ENCODE assay signal across 25 mouse cellular contexts in the genomic region with DNA sequence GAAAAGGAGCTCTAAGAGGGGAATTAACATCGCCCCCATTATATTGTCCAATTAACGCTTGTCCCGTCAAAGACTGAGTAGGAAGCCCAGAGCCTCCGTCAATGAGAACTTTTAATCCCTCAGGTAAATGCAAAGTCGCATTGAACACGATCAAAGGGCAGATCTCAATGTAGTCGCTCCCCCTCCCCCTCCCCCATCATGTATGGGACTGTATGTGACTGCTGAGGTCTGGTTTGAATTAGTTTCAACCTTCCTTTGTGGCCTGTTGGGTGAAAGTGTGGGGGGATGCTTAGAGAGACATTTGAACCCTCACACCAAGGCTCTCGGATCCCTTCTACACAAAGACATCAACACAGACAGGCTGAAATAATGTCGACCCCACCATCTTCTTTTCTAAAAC.
DNase-seq lines count a peak whose midpoint lies in the region; ATAC-seq lines count a peak whose summit lies in the region.
"Had no signal": no experiment of that assay in that cellular context is flagged by ENCODE, and none has a peak within 500 bp of the region (broad histone marks: within the 10 kb centered on the region; RNA-seq: fewer than 3 reads in every experiment).

No protein-coding gene starts in this region.

- no peak for DNase-seq in midbrain, embryonic 11.5 days (ENCODE audit: low spot score, missing footprints)
- DNase-seq in midbrain, embryonic 14.5 days = no peak
- DNase-seq in embryo, embryonic 11 days = peak; percentile 72
- DNase-seq in adrenal gland, adult 8-10 months = no peak
- DNase-seq in cerebellum, adult 11-12 months = no peak
- DNase-seq: adrenal gland, adult 2 months; cerebellum, adult 9-10 months; gastrocnemius, postnatal 36 days; heart, adult 2 months; kidney, adult 2 months; layer of hippocampus, adult 9-11 months; left cerebral cortex, postnatal 4 days; liver, postnatal 0 days; thymus, adult 18-20 months; thymus, postnatal 36 days had no signal

- 0 out of 2 replicates have a peak, but pooled peaks have one; percentile 44 for ATAC-seq in midbrain, embryonic 11.5 days (ENCODE audit: low FRiP score)
- ATAC-seq in midbrain, embryonic 14.5 days (ENCODE audit: low FRiP score, low TSS enrichment) = no peak
- ATAC-seq in forebrain, embryonic 13.5 days = peak; percentile 53; the same call in 1 of the 2 replicates
- ATAC-seq in limb, embryonic 12.5 days (ENCODE audit: insufficient number of reproducible peaks, insufficient read depth, low FRiP score, low TSS enrichment, low read depth) = no peak
- ATAC-seq: liver, postnatal 0 days; lung, postnatal 0 days had no signal

- 12% methylated on average over 9 of the region's 9 CpGs for WGBS in midbrain, embryonic 11.5 days
- 9% methylated on average over 9 of the region's 9 CpGs for WGBS in midbrain, embryonic 14.5 days
- 3% methylated on average over 9 of the region's 9 CpGs for WGBS in forebrain, embryonic 13.5 days
- WGBS in limb, embryonic 12.5 days = 11% methylated on average over 9 of the region's 9 CpGs

- H3K9ac ChIP-seq in midbrain, embryonic 11.5 days (ENCODE audit: low read length) = no peak overlapping the region
- H3K9ac ChIP-seq in midbrain, embryonic 14.5 days (replicated peaks; ENCODE audit: low read length) = no peak overlapping the region
- no peak overlapping the region for H3K9ac ChIP-seq in forebrain, embryonic 13.5 days
- H3K9ac ChIP-seq in limb, embryonic 12.5 days (replicated peaks) = no peak overlapping the region
- H3K9ac ChIP-seq: embryonic facial prominence, embryonic 15.5 days; hindbrain, embryonic 14.5 days; liver, postnatal 0 days; neural tube, embryonic 15.5 days had no signal

- H3K4me3 ChIP-seq in midbrain, embryonic 11.5 days (ENCODE audit: low read depth, low read length) = no peak overlapping the region
- H3K4me3 ChIP-seq in midbrain, embryonic 14.5 days (replicated peaks; ENCODE audit: low read depth, low read length) = no peak overlapping the region
- H3K4me3 ChIP-seq in forebrain, embryonic 13.5 days = no peak overlapping the region
- H3K4me3 ChIP-seq in limb, embryonic 12.5 days (replicated peaks) = no peak overlapping the region
- H3K4me3 ChIP-seq: embryonic facial prominence, embryonic 15.5 days; heart, adult 2 months; left cerebral cortex, adult 2 months; neural tube, embryonic 15.5 days had no signal

- H3K27me3 ChIP-seq in midbrain, embryonic 11.5 days (ENCODE audit: control insufficient read depth, insufficient read depth, low read length) = no peaks in the 10 kb centered on the region
- H3K27me3 ChIP-seq in midbrain, embryonic 14.5 days (ENCODE audit: control insufficient read depth, insufficient read depth, low read length) = no peaks in the 10 kb centered on the region
- H3K27me3 ChIP-seq in forebrain, embryonic 13.5 days = no peaks in the 10 kb centered on the region
- H3K27me3 ChIP-seq in limb, embryonic 12.5 days = no peaks in the 10 kb centered on the region
- H3K27me3 ChIP-seq: embryonic facial prominence, embryonic 15.5 days; neural tube, embryonic 15.5 days had no signal

- H3K36me3 ChIP-seq in midbrain, embryonic 11.5 days (ENCODE audit: control insufficient read depth, insufficient read depth, low read length) = no peaks in the 10 kb centered on the region
- H3K36me3 ChIP-seq in midbrain, embryonic 14.5 days (ENCODE audit: control insufficient read depth, insufficient read depth, low read length) = no peaks in the 10 kb centered on the region
- no peaks in the 10 kb centered on the region for H3K36me3 ChIP-seq in forebrain, embryonic 13.5 days (ENCODE audit: poor library complexity, severe bottlenecking)
- no peaks in the 10 kb centered on the region for H3K36me3 ChIP-seq in limb, embryonic 12.5 days
- H3K36me3 ChIP-seq: embryonic facial prominence, embryonic 15.5 days; neural tube, embryonic 15.5 days had no signal

- no peak overlapping the region; the same call in 1 of the 2 replicates for H3K27ac ChIP-seq in midbrain, embryonic 11.5 days (ENCODE audit: low read depth, low read length)
- H3K27ac ChIP-seq in midbrain, embryonic 14.5 days (replicated peaks; ENCODE audit: low read depth, low read length) = no peak overlapping the region
- no peak overlapping the region for H3K27ac ChIP-seq in forebrain, embryonic 13.5 days
- H3K27ac ChIP-seq in limb, embryonic 12.5 days = no peak overlapping the region
- H3K27ac ChIP-seq: embryonic facial prominence, embryonic 15.5 days; heart, adult 2 months; hindbrain, embryonic 14.5 days; kidney, postnatal 0 days; left cerebral cortex, adult 2 months; macrophage; neural tube, embryonic 15.5 days had no signal

- H3K9me3 ChIP-seq in midbrain, embryonic 11.5 days (ENCODE audit: control insufficient read depth, low read length) = no peaks in the 10 kb centered on the region
- no peaks in the 10 kb centered on the region for H3K9me3 ChIP-seq in midbrain, embryonic 14.5 days (ENCODE audit: control insufficient read depth, low read length)
- H3K9me3 ChIP-seq in forebrain, embryonic 13.5 days (replicated peaks) = no peaks in the 10 kb centered on the region
- no peaks in the 10 kb centered on the region for H3K9me3 ChIP-seq in limb, embryonic 12.5 days
- H3K9me3 ChIP-seq: embryonic facial prominence, embryonic 15.5 days; neural tube, embryonic 15.5 days had no signal

- H3K4me2 ChIP-seq in midbrain, embryonic 11.5 days = no peak overlapping the region
- H3K4me2 ChIP-seq in midbrain, embryonic 14.5 days (ENCODE audit: low read length) = no peak overlapping the region
- H3K4me2 ChIP-seq in forebrain, embryonic 13.5 days = no peak overlapping the region
- H3K4me2 ChIP-seq in limb, embryonic 12.5 days = 0 out of 2 replicates have a peak overlapping the region, but pooled peaks have one; percentile 18
- H3K4me2 ChIP-seq: embryonic facial prominence, embryonic 15.5 days; hindbrain, embryonic 14.5 days; liver, embryonic 11.5 days; neural tube, embryonic 15.5 days had no signal

- peaks cover 5% of the 10 kb centered on the region for H3K4me1 ChIP-seq in midbrain, embryonic 11.5 days (ENCODE audit: control insufficient read depth, insufficient read depth, low read length)
- H3K4me1 ChIP-seq in midbrain, embryonic 14.5 days (ENCODE audit: control insufficient read depth, insufficient read depth, low read length) = 0 out of 2 replicates have a peak, but pooled peaks cover 2% of the 10 kb centered on the region
- peaks cover 10% of the 10 kb centered on the region for H3K4me1 ChIP-seq in forebrain, embryonic 13.5 days
- peaks cover 16% of the 10 kb centered on the region for H3K4me1 ChIP-seq in limb, embryonic 12.5 days (replicated peaks)
- H3K4me1 ChIP-seq: embryonic facial prominence, embryonic 15.5 days; neural tube, embryonic 15.5 days had no signal

Comparison
In these comparisons a context has a peak if more than half of its experiments do, and no peak if none do; other contexts are left out.
1. ATAC-seq: peak in midbrain, embryonic 11.5 days (single experiment) and forebrain, embryonic 13.5 days (single experiment); none in midbrain, embryonic 14.5 days (single experiment) and limb, embryonic 12.5 days (single experiment).